Mouse (Mus musculus) kidney, postnatal 25 days (tissue): ENCODE data around the gene Cntn2.

Source experiments
- DNase-seq, 2 experiments: peaks; one replicate each; pipeline ENCODE4 v3.0.0; 2021; ENCODE audit warnings: mixed read lengths in 2 of 2

Cntn2 gene

DNA sequence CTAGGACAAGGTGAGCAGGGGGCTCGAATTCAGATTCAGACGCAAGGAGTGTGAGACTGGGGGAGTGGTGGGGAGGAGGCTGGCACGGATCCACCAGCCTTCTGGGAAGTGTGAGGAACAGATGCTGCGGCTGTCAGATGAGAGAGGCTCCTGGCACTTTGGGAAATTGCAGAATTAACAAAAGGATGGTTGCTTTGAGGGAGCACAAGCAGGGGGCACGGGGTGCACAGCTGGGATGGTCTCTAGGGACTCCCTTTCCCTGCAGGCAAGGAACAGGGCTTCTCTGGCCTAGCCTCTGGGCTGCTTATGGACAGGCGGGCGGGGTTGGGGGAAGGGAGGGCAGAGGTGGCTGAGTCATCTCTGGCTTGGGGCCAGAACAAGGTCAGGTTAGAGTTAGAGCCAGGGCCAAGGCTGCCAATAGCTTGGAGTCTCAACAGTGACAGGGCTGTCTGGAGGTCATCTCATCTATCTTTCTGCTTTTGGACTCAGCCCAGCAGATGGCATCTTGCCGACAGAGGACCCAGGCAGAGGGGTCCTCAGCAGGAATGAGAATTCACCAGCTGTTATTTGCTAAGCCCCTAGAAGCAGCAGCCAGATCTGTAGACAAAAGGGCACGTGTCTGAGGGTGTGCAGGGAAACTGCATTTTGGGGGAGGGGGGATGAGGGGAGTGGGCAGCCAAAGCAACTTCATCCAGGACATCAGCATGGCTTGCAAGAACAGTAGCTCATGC, 15.0 kb upstream of the Cntn2 start:
- peak; percentile 81 for DNase-seq

DNA sequence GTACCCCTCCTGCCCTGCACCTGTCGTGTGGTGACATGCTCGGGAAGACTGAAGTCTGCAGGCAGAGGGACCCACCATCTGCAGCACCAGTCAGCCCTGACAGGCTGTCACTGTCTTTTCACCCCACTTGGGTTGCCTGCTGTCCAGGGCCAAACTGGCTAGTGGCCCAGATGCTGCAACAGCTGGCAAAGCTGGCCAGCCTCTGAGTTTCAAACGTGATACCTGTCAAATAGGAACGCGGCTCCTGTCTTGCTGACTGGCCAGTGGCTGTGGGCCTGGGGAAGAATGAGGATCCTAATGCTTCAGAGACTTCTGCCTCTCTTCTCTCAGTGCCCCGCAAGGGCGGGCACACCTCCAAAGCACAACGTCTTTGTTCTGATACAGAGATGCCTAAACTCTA, 733 bp upstream of the Cntn2 start:
- DNase-seq: no peak

DNA sequence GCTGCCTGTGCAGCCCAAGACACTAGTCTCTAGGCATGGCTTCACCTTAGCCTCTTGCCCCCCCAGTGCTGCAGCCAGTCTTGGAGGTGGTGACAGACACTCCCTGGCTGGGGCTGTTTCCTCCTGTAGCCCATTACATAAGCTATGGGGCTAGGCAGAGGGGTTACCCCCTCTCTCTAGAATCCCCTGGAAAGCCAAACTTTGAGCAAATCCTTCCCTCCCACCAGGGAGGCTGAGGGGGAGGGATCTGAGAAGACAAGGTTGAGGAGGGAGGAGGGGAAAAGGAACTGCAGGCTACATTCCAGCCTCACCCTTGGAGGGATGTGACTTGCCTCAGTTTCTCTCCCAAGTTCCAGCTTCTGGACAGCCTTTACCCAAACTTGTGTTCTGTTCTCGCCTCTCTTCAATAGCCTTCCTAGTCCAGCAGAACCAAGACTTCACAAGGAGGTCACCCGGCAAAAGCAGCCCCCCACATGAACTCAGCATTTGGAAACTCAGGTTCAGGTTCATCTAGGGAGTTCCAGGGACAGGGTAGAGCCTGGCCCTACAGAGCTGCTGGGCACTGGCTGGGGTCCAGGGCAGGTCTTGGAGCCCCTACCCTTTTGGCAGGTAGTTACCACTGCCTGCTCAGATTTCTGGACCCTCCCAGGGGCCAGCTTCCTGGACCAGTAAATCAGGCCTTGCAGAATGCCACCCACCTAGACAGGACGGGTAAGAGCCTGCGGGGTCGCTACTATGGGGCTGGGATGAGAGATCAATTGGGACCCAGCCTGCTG, 1.0 kb downstream of the Cntn2 start:
- DNase-seq: no peak

DNA sequence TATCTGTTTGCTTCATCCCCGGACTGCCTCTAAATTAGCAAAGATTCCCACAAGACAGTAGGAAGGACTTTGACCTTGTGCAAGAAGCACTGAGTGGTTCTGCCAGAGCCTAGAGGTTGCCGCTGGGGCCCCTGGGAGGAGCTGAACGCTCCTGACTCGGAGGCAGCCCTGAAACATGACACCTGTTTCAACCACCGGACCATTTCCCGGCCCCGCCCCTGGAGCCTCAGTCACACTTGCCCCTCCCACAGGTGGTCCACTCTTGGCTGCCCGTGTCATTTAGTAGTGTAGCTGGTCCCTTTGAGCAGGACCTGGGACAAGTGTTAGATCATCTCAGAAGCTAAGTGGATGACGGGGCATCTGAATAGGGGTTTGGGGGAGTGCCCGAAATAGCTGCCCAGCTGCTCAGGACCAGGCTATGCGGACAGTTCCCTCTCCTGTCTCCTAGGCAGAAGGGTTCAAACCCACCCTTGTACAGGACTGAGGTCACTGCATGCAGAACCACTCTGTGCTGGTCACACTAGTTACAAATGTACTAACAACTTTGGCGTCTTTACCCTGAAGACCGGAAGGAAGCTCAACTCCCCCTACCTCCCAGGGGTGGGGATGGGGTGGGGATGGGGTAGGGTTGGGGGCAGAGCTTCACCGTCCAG, 1.8 kb downstream of the Cntn2 start:
- peak; percentile 28 to 53 for DNase-seq

DNA sequence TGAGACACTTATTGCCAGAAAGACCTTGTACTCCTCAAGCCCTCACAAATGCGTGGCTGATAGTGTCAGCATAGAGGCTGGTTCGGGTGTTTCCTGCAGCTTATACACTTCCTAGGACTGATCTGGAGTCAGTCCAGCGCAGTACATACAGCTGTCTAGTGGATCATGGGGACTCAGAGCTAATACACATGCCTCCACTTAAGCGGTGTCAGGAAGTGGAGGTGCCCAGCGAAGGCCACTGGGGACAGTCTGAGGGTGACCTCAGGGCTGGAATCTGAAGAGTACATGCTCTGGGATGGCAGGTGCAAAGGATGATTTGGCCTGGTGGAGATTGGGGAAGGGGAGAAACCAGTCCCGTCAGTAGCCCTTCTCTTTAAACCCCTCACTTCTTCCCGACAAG, 2.4 kb downstream of the Cntn2 start:
- DNase-seq: no peak

DNA sequence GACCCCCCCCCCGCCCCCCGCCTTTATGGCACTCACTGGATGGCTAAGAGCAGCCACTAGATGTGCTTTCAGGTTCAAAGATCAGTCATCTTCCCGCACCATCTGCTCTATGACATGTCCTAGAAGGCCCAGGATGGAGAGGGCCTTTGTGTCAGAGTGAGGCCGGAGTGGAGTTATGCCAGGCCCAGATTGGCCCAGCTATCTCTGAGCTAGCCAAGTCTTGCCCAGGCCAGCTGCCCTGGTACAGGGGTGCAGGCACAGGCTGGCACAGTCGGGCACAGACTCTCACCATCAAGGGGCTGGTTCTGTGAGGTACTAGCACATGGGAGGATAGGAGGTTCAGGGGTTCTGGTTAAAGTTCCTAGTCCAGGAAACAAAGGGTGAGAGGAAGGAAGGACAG, 5.3 kb downstream of the Cntn2 start:
- no peak for DNase-seq

DNA sequence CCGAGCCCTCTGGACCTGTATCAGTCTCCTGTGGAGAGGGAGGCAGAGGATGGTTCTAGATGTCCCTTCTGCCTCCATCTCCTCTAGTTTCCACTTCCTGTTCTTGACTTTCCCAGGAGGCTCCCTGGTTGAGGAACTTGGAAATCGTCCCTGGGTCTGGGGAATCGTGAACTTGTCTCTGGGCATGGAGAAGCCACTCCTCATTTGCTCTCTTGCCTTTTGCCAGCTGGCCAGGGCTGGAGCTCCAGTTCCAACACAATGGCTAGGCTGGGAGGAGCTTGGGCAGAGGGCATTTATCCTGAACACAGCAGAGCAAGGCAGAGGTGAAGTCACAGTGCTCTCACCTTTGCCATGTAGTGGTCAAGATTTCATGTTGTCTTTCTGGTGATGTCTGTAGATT, 6.6 kb downstream of the Cntn2 start:
- DNase-seq: no peak

DNA sequence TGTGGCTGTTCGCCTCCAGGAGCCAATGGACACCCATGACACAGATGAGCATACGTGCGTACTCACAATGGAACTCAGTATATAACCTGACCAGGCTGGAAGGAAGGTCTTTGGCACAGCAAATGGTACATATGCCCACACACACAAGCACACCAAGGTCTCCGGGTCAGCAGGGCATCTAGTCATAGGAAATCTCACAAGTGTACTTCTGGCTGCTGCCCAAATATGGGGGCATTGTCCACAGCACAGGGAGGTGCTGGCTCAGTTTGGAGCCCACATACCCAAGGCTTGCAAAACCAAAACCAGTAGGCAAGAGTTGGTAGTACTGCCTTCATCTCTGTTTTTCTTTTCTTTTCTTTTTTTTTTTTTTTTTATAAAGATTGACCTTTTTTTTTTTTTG, 7.5 kb downstream of the Cntn2 start:
- no peak for DNase-seq

DNA sequence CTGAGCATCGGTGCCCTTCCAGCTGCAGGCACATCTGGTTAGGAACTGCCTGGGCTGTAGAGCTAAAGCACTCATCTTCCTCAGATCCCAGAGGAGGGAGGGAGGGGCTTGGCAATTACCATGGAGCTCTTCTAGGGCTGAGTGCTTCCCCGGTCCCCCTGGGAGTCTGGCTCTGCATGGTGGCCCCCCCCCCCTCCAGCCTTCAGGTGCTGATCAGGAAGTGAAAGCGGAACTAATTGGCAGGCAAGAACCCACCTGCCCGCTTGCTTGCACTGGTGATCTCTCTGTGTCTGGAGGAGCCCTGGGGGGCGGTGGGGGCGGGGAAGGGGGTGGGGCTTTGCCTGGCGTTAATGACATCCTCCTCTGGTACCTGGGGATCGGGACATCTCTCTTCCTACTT, 9.2 kb downstream of the Cntn2 start:
- DNase-seq: no peak

DNA sequence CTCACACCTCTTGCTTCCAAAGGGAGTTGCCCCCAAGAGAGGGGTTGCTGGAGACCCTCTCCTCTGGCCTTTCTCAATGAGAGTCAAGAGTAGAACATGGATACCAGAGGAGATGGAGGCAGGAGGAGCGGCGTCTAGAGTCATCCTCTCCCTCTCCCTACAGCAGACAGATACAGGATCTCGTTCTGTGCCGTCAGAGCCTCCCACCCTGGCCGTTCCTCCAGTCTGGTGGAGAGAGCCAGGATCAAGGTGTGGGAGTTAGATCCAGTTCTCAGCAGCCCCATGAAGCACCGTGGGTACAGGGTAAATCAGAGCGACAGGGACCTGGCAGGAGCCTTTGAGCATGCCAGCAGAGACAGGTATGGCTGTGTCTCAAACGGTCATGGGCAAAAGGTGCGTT, 10.5 kb downstream of the Cntn2 start:
- DNase-seq: no peak

DNA sequence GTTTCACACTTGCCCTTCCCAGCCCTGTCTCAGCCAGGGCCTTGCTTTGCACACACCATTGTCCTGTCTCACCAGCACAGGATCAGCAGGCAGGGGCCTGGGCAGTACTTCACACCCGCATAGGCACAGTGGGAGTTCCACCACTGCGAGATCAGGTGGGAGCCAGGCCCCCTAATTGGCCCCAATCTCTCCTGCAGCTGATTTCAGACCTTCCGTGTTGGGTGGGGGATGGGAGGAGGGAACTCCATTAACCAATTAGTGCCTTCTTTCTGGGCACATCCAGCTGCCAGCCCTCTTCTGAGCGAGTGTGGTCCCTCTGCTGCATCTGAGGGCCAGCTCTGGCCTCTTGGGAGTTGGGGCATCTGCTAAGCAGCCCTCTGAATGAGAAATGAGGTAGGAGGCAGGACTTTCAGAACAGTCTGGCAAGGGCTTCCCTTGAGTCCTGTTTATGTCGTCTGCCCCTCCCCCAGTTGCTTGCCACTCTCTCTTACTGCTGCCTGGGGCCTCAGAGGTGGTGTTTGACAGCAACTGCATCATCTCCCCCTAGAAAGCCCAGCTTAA, 12.3 kb downstream of the Cntn2 start:
- no peak for DNase-seq

DNA sequence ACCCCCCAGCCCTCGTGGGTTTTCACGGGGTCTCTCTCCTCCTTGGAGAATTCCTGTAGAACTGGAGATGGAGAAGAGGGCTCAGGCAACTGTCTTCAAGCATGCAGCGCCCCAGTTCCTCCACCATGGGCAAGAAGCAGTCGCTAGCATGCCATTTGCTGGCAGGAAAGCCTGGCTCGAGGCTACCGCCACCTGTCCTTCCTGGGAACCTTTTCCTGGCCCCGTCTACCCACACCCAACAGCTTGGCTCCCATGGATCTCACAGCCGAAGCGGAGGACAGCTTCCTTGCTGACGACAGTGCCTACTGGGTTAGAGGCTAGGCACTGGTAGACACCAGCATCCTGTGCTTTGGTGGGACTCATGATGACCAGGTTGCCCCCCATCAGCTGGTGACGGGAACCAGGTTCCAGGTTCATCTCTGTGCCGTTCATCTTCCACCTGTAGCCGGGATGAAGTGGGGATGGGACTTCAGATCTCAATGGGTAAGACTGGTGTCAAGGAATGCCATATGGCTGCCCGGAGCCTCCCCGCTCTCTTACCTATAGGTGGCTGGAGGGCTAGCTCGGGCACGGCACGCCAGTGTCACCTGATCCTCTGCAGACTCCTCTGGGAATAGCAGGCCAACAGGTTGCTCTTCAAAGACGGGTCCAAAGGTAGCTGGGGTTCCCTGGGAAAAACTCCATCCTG, 14.3 kb downstream of the Cntn2 start:
- DNase-seq: no peak

DNA sequence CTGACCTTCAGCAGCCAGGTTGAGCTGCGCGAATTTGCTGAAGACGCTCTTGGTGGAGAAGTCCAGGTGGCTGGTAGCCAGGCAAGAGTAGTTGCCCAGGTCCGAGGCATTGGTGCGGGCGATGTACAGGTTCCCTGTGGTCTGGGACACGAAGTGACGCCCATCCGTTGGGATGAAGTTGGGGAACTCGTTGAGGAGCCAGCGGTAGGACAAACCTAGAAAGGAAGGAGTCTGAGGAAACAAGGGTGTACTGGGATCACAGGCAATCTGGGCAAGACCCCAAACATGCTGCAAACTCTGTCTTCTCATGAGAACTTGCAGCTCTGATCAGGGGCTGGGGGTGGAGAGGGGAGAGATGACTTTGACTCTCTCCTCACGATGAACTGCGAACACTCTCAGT, 15.0 kb downstream of the Cntn2 start:
- DNase-seq: no peak

DNA sequence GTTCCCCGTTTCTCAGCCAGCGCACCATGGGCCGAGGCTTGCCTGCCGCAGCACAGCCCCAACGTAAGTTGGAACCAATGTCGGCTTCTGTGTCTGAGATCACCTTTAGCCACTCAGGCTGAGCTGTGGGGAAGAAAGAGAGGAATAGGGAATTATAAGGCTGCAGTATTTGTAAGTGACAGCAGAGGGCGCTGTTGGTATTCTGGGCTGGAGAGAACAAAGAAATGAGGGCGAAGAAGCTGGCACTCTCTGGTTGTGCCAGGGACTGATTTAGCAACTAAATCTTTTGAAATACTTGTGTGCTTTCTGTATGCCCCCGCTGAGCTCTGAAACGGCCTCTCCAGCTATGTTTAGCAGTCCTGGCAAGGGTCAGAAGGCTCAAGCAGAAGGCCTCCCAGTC, 17.2 kb downstream of the Cntn2 start:
- peak in 1 of 2 experiments; percentile 78 for DNase-seq

DNA sequence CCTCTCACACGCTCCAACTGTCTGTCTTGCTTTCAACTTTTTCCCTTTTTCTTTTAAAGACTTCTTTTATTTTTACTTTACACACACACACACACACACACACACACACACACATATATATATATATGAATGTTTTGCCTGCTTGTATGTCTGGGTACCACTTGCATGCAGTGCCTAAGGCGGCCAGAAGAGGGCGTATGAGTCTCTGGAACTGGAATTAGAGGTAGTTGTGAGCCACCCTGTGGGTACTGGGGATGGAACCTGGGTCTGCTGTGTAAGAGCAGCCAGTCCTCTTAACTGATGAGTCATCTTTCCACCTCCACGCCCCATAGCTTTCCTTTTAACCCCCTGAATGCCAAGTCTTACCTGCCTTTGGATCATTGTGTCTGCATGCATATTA, 19.1 kb downstream of the Cntn2 start:
- peak in 1 of 2 experiments; percentile 41 for DNase-seq

DNA sequence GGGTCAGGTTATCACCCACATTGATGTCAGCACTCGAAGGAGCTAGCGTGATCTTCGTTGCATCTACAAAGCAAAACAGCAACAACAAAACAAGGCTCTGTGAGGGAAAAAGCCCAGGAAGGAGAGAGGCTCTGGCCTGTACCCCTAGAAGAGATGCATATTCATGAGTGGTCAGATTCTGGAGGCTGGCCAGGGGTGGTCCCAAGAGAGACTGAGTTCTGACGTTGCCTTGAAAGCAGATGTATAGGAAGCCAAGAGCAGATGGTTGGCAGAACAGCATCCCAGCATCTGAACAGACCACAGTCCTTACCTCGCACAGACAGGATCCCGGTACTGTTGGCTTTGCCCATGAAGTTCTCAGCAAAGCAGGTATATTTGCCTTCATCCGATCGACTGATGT, 20.0 kb downstream of the Cntn2 start:
- no peak for DNase-seq

DNA sequence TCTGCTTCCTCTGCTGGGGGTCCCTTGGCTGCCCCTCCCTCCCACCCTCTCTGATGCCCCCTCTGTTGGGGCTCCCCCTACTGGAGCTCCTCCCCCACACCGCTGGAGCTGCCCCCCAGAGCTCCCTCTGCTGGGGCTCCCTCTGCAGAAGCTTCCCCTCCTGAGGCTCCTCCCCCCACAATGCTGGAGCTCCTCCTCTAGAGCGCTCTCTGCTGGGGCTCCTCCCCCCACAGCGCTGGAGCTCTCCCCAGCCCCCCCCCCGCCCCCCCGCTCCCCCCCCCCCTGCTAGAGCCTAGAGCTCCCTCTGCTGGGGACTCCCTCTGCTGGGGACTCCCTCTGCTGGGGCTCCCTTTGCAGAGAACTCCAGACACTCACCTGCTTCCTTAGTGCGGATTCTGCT, 22.3 kb downstream of the Cntn2 start:
- peak; percentile 70 to 80 for DNase-seq

DNA sequence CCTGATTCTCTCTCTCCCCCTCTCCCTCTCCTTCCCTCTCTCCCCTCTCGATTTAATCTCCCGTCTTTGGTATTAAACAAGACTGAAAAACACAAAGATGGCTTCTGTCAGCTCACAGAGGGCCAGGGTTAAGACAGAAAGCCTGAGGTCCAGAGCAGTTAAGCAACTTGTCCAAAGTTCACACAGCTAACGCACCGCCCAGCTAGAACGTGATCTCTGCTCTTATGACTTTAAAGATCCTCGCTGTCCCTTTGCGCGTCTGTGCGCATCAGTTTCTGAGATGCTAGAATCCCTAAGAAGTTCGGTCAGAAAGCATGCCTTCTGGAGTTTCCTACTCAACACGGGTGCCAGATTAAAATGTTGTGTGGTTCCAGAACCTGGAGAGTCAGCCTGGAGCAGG, 23.3 kb downstream of the Cntn2 start:
- peak; percentile 21 to 44 for DNase-seq

DNA sequence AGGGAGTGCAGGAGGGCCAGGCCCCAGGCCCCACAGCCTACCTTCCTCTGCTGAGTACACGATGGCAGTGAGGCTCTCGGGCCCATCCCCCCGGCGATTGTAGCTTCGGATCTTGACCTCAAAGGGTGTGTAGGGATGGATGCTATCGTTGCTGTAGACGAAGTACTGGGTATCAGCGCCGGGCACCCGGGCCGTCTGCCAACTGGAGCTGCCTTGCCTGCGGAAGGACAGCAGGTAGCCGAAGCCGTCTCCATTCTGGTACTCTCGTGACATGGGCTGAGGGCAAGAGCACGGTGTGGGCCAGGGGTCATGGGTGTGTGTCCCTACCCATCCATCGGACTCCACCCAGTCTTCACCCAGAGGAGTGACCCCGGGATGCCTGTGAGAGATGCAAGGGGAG, 24.4 kb downstream of the Cntn2 start:
- DNase-seq: peak in 1 of 2 experiments; percentile 37

DNA sequence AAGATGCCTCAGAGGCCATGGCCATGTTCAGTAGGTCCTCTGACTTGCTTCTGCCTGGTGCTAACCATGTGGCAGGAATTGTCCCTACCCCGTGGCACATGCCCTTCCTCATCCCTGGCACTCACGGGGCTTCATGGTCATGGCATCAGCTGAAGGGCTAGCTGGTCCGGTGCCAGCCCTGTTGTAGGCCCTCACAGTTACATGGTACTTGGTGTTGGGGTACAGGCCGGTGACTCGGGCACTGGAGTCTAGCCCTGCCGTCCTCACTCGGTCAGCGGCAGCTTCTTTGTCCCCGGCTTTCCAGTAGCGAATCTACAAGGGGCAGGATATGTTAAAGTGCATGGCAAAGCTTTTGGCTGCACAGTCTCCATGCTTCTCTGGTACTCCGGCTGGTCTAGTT, 26.3 kb downstream of the Cntn2 start:
- DNase-seq: no peak

DNA sequence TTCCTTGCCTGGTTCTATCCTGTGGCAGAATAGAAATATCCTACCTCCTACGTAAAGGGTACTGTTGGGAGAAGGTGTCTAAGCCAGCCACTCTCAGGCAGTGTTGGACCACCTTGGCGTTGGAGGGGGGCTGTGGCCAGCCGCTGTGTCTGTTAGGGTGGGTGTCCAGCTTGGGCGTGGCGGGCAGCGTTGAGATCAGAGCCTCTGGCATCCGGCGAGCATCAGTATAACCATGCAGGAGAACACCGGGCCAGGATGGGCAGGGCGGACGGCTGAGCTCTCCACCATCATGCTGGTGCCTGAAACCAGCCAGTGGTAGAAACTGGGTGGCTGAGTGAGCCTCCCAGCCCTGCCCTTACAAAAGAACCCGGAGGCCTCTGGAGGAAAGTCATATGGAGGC, 27.7 kb downstream of the Cntn2 start:
- no peak for DNase-seq

DNA sequence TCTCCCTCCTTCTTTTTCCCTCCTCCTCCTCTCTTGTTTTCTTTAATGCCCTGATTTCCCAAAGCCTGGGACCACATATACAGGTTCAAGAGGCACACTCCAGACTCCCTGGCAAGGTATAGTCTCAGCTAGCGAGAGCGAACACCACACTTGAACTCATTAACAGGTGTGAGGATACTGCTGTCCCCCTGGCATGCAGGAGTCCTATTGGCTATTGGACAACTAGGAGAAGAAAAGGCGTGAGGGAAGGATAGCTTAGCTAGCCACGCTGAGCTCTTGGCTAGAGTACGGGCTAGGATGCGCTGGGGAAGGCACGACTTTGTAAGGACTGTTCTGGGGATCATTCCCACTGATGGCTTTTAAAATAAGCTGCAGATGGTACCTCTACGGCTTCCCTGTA, 30.9 kb downstream of the Cntn2 start:
- no peak for DNase-seq

DNA sequence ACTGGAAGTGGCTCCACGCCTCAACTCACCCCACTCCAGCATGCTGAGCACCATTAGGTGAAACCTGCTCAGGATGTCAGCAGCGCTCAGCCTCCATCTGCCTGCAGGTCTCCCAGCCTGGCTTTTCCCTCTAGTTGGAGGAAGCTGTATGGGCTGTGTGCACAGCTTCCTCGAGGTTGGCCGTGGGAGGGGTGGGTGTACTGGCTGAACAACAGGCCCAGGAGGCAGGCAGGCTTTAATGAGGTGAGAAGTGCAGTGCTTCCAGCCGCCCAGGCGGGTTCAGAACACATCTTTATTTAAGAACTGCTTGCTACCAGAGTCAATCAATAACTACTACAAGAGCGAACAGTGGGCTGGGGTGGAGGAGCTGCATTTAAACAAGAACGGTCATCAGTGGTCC, 31.5 kb downstream of the Cntn2 start:
- DNase-seq: no peak
